Mouse (Mus musculus) A20 (cell line): Measurements from ENCODE around the gene Ap5s1.

Source experiments
- DNase-seq: peaks from one replicate; pipeline ENCODE4 v3.0.0-alpha.2; 2011; ENCODE audit warnings: low read depth, low spot score

Gene Ap5s1

DNA sequence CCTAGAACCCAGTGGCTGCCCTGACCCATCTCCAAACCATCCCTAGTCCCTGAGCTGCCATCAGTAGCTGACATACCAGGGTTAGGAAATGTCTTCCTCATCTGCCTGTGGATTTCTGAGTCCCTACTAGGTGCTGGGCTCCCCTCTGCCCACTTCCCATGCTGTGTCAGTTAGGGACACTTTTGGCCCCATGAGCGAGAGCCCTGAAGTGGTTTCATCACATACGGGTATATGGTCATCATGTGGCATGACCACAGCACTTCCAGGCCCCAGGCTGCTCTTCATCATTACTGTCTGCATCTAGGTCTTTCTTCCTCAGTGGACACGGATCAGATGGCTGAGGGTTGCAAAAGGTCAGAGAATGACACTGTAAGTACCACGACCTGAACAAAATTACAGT is at the start of gene Ap5s1:
Ap5s1 (plus strand) TSS at position 301 of the 400 bp plus-strand sequence.
- DNase-seq = no peak

GRCm38 (mm10) chr2:131159491-131159910 is 47.4 kb upstream of the Ap5s1 start:
- DNase-seq = no peak

DNA sequence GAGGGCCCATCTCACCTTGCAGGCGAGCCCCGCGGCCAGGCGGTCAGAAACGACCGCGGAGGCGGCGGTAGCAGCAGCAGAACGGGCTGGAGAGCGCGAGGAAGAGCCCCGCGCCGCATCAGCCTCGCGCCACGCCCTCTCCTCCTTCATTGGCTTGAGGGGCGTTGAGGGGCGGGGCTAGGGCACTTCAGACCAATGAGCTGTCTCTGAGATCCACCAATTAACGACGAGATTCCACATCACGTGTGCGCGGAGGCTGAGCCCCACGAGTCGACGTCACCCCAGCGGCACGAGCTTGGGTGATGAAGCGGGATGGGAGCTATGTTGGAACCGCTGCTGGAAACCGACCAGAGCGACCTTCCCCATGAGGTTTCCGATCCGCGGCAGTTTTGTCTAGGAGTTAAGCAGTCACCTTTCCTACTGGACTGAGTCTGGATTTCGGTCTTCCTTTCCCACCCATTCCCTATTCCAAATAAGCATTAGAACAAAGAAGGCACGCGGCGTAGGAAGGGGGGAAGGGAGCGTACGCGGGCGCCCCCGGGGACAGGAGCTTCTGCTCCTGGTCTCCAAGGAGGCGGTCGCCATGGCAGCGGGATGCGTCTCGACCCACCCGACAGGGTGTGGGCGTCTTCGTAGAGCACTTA is 46.8 kb upstream of the Ap5s1 start, which contains the start of gene 1700037H04Rik:
1700037H04Rik (minus strand) TSS at position 144 of the 644 bp plus-strand sequence.
- DNase-seq = peak; percentile 98

DNA sequence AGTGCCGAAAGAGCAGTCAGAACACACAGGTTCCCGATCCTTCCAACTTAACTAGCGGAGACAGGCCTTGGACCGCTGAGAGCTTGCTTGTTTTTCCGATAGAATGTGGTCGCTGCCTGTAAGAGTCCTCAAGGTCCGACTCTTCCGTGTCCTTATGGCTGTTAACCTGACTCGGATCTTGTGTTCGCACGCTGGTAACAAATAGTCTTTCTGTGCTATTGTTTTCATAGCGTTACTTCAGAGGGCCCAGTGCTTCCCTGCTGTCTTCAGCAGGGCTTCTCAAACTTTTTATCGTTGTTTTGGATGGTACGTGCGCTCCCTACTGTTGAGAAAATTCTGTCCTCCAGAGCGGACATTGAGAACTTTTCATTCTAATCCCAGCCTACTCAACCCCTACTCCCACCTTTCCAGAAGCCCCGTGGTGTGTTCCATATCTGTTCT is 46.2 kb upstream of the Ap5s1 start:
- no peak for DNase-seq

DNA sequence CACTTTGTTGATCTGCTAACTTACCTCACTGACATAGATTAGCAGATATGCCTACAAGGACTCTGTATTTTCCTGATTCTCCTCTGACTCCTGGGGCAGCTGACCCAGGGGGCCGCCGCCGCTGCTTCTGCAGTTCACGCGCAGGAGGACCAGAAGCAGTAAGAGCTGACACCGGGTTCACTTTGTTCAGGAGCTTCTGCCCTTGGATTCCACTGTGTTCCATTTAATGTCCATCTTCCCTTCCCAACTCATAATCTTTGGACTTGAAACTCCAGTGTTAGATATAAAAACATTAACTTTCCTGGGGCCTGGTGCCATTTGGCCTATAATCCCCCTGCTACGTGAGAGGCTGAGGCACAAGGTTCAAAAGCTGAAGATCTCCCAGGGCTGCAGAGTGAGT is 43.0 kb upstream of the Ap5s1 start:
- no peak for DNase-seq

DNA sequence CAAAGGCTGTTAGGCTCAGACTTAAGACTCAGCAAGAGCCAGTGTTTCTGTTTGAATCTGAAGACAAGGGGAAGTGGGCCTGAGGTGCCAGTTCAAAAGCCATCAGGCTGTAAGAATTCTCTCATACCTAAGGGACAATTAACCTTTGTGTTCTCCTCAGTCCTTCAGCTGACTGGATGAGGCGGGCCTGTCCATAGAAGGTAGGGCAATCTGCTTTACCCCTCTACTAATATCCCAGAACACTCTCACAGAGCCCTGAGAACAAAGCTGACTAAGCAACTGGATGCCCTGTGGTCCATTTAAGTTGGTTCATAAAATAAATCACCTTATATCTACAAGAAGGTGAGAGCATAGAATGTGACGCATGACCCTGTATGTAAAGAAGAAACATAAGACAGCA is 40.7 kb upstream of the Ap5s1 start:
- DNase-seq = no peak

DNA sequence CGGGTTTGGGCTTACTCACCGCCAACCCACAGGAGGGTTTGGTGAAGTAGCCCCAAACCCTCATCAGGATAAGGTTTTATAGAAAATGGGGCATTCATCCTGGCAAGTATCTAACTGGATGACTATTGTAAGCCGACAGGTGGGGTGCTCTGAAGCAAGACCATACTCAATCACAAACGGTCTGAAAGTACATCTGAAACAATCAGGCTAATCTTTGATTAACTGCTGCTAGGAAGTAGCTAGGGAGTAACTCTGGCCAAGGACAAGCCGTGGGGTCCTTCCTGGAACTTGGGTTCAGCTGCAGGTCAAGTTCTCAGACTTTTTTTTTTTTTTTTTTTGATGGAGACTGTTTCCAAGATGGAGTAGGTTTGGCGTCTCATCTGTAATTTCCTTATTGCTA is 38.9 kb upstream of the Ap5s1 start:
- no peak for DNase-seq

GRCm38 (mm10) chr2:131168914-131169313 is 38.0 kb upstream of the Ap5s1 start:
- DNase-seq = no peak

DNA sequence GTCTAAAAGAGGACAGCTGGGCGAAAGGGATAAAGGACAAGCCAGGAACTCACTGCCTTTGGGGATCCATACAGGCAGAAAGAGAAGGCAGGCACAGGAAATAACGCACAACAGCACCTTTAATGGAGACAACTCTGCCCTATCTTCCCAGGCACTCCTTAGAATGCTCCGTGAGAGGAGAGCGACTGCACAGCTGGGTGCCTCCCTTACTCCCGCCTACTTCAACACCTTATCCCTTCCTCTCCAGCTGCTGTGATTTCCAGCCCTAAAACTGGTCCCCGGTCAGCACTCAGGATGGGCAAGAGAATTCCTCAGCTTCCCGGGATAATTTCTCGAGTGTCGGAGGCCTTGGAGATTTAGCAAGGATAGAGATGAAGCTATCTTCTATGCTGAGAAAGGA is 35.9 kb upstream of the Ap5s1 start:
- DNase-seq = no peak

- DNase-seq = no peak
These were observed 35.3 kb upstream of the Ap5s1 start for GRCm38 (mm10) chr2:131171401-131172104.

DNA sequence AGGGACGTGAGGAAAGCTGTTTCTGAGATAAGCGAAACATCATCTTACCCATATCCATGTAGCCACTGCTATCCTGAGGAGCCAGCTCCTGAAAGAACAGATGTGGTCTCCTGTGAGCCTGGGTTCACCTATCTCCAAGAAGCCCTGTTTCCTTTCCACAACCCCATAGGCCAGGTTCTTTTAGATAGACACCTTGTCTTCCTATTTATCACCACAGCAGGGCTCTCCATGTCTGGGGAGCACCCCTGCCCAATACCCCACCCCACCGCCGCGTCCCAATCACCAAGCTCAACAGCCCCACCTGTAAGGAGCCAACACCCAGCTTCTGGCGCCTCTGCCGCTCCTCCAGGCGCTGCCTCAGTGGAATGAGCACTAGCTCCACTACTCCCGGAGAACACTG is 34.6 kb upstream of the Ap5s1 start:
- DNase-seq = no peak

DNA sequence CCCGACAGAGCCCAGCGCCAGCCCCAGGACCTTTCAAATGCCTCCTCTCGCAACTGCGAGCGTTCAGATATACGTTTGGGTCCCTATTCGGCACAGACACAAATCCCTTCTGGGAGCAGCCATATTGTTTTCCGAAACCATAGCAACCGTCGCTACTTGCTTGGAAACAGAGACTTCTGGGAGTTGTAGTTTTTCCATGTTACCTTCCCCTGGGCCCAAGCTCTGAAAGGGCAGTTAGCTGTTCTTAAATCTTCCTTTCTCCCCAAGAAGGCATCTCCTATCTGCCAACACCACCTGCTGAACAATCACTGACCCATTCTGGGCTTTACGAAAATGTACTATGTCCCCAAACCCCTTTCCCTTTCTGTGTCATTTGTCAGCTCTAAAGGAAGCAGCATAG is 32.2 kb upstream of the Ap5s1 start:
- peak; percentile 63 for DNase-seq

DNA sequence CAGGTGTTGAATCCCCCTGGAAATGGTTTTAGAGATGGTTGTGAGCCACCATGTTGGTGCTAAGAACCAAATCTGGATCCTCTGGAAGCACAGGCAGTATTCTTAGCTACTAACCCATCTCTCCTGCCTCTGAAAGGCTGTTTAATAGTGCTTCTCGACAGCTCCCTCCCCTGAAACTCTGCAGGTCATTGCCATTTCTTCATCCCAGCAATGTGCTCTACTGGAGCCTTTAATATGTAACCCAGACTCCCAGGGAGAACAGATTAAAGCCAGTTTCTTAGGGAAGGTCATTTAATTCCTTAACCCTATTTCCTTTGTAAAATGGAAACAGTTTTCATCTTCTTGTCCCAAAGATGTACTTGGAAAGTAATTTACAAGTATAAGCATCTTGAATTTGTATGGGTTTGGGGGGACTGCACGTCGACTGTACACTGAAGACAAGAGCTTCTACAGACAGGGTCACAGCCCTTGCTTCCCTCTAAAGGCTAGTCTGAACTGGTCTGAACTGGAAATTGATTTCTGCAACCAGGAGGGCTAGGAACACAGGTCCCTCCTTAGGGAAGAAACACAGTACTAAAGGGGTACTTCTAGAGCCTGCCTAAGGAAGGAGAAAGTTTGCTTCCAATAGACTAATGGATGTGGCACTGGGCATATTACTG is 31.5 kb upstream of the Ap5s1 start:
- no peak for DNase-seq

DNA sequence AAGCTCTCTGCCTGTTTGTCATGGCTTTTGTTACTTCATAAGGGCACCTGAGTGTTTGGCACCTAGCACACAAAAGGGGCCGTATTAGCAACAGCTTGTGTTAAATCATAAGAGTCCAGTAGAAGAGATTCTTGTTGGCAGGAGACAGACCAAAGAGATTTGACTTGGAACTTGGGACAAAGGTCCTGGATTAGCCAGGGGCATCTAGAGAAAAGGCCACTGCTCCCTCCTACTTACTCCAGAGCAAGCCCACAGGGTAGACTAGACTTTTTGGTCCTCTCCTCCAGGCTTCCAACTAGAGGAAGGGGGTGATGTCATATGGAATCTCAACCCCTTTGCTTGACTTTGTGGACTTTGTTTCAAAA is 31.0 kb upstream of the Ap5s1 start:
- DNase-seq = no peak

DNA sequence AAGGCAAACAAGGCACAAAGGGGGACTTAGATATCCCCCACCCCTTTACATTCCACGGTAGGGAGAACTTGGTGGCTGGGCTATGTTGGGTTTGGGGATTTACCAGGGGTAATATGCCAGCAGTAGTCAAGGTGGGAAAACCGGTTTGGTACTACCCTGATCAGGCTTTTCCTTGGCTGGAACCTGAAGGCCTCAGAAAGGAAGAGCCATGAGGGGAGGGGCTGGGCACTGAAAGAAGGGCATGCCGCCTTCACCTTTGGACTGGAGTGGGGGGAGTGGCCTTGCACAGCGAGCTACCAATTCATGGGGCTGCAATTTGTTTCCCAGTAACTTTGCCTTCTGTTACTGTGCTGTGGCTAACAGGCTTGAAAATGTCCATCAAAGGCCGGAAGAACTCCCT is 30.4 kb upstream of the Ap5s1 start:
- DNase-seq = no peak

DNA sequence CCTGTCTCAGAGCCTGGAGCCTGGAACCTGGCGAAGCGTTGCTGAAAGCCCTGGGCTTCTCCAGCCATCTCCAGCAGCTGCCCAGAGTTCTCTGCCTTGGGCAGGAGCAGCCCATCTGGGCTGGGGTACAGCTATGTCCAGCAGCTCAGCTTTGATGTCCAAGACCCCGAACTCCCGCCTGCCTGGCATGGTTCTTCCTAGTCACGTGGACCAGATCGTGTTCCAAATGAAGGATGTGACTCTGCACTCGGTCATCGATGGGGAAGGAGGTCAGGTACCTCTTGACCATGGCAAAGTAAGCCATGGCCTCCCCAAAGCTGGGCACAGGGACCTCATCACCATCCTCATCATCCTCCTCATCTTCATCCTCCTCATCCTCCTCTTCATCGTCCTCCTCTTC is 28.9 kb upstream of the Ap5s1 start:
- no peak for DNase-seq

- DNase-seq = no peak
These were observed 28.0 kb upstream of the Ap5s1 start for GRCm38 (mm10) chr2:131178828-131179245.

- peak; percentile 69 for DNase-seq
These were observed 27.5 kb upstream of the Ap5s1 start for GRCm38 (mm10) chr2:131179246-131179886.

DNA sequence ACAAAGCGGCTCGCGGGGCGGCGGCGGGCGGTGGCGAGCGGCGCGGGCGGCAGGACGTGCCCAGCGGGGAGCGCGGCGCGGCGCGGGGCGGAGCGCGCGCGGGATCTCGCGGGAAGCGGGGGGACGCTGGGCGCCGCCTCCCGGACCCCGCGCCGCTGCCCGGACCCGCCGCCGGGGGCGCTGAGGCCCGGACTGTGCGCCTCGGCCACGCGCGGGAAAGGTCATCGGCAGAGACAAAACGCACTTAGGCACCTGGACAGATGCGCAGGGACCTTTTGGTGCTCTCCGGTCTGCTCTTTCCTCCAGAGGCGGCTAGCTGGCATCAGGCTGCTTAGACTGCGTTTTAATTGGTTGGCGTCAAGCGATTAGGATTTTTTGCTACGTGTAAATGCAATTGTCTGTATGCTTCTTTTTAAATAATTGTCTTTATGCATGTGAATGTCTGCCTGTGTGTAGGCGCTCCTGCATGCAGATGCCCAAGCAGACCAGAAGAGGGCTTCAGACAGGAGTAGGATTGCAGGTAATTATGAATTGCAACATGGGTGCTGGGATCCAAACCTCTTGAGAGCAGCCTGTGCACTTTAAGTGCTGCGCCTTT is 26.8 kb upstream of the Ap5s1 start, which contains the start of gene Cenpb:
Cenpb (minus strand) TSS at position 78 of the 598 bp plus-strand sequence.
- DNase-seq = peak; percentile 91

- DNase-seq = no peak
These were observed 20.5 kb upstream of the Ap5s1 start for GRCm38 (mm10) chr2:131186343-131186742.

DNA sequence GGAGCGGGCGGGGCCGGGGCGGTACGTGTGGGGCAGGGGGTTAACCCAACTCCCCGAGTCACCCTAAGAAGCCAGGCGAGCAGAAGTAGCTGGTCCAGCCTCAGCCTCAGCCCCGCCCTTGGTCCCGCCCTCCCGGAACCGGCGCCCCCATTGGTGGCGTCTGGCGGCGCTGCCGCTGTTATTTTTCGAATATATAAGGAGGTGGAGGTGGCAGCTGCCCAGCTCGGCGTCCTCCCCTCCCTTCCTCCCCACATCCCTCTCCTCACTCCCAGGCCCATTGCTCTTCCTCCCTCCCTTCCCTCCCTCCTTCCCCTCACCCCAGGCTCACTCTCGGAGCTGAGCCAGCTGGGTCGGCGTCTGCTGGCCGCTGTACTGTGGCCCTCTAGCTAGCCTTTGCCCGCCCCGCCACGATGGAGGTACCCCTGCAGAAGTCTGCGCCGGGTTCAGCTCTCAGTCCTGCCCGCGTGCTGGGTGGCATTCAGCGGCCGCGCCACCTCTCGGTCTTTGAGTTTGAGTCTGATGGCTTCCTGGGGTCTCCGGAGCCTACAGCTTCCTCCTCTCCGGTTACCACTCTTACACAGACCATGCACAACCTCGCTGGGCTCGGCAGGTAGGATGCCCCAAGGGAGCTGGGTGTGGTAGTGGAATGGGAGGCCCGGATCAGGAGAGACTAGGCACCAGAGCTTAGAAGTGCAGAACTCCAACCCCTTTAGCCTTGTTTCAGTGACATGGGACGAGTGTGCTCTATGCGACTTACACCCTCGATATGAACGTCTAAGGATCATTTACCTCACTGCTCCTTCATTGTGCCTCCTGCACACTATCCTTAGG is 19.9 kb upstream of the Ap5s1 start, which contains the start of the genes Cdc25b and Spef1:
Cdc25b (plus strand) TSS at position 179 of the 831 bp plus-strand sequence.
Spef1 (minus strand) TSS at position 512 of the 831 bp plus-strand sequence.
- DNase-seq = peak; percentile 96
